Mouse (Mus musculus) intestine, embryonic 16.5 days (tissue): Measurements from ENCODE around the gene Apof. TPM values are rescaled to one million over a fixed set of nuclear protein-coding genes. Genes with fewer than 3 reads are reported as not detected.
"Not testable (repeated sequence)": the region's sequence is repeated elsewhere in the genome, so short reads cannot be mapped to it uniquely, and the experiment has no call there.

ENCODE experiments used
- ATAC-seq: fragments of 200-750 bp; cut with Nextera tagmentation; 2 replicates; pipeline ENCODE4 v1.8.0; 2017; ENCODE audit warnings: moderate TSS enrichment, moderate library complexity
- H3K27ac ChIP-seq: fragments of 300-500 bp; sonication (generic); 2 replicates; pipeline ENCODE4 v1.5.1; 2014; ENCODE audit warnings: mild to moderate bottlenecking, low read length
- H3K27me3 ChIP-seq: fragments of 300-500 bp; sonication (generic); replicated peaks from 2 replicates; pipeline ENCODE4 v1.6.1; 2014; ENCODE audit warnings: low read length, control low read depth, mixed read lengths; ENCODE audit not compliant: control insufficient read depth, insufficient read depth
- H3K36me3 ChIP-seq: fragments of 300-500 bp; sonication (generic); 2 replicates; pipeline ENCODE4 v1.6.1; 2014; ENCODE audit warnings: low read length, control low read depth; ENCODE audit not compliant: control insufficient read depth, insufficient read depth
- H3K4me1 ChIP-seq: fragments of 300-500 bp; sonication (generic); 2 replicates; pipeline ENCODE4 v1.6.1; 2014; ENCODE audit warnings: low read length, control low read depth, mixed read lengths; ENCODE audit not compliant: control insufficient read depth, insufficient read depth
- H3K4me2 ChIP-seq: fragments of 300-500 bp; sonication (generic); 2 replicates; pipeline ENCODE4 v1.6.1; 2014; ENCODE audit warnings: low read depth, low read length, control low read depth
- H3K4me3 ChIP-seq: fragments of 300-500 bp; sonication (generic); 2 replicates; pipeline ENCODE4 v1.5.1; 2014; ENCODE audit warnings: mild to moderate bottlenecking, low read length
- H3K9ac ChIP-seq: fragments of 300-500 bp; sonication (generic); 2 replicates; pipeline ENCODE4 v1.6.1; 2014; ENCODE audit warnings: low read depth, low read length
- H3K9me3 ChIP-seq: fragments of 300-500 bp; sonication (generic); 2 replicates; pipeline ENCODE4 v1.6.1; 2016; ENCODE audit warnings: low read length, control low read depth; ENCODE audit not compliant: control insufficient read depth
- WGBS: fragments of 180-500 bp; shearing (Covaris S2); extraction: QIAGEN DNeasy Blood & Tissue Kit; methylation state at CpG from one replicate; pipeline ENCODE4 v1.1.7; 2014; 5-methylcytosine and 5-hydroxymethylcytosine counted together
- polyA plus RNA-seq: library from polyadenylated mRNA; unstranded; fragments of >200 nt; fragmentation: Nextera tagmentation; extraction: Ambion mirVana; gene quantifications from 2 replicates; pipeline ENCODE4 v1.2.1, GENCODE M21; 2015

Apof gene
- polyA plus RNA-seq, 1 experiment from 2014 or later: 3.5 TPM

GRCm38 (mm10) chr10:128253677-128254255, 14.7 kb upstream of the Apof start, which contains the start of gene Apon:
Gene Apon (plus strand): TSS chr10:128254096.
- WGBS: 79% methylated on average over 4 of the region's 4 CpGs
- H3K9ac ChIP-seq: no peak within 1 kb of the TSS
- H3K27ac ChIP-seq: no peak within 1 kb of the TSS
- H3K4me3 ChIP-seq: no peak within 1 kb of the TSS
- ATAC-seq: 0 out of 2 replicates have a peak, but pooled peaks have one; percentile 46
- no peaks in the 10 kb centered on the region for H3K27me3 ChIP-seq
- no peak within 1 kb of the TSS for H3K4me2 ChIP-seq
- no peaks in the 10 kb centered on the region for H3K9me3 ChIP-seq
- peaks cover 3% of the 10 kb centered on the region; the same call in 1 of the 2 replicates for H3K36me3 ChIP-seq
- H3K4me1 ChIP-seq: no peaks in the 10 kb centered on the region

- H3K4me1 ChIP-seq: no peaks in the 10 kb centered on the region
- no peak overlapping the region for H3K4me2 ChIP-seq
- H3K27ac ChIP-seq: no peak overlapping the region
- whole genome bisulfite sequencing: 84% methylated on average over 8 of the region's 8 CpGs
- H3K36me3 ChIP-seq: no peaks in the 10 kb centered on the region
- H3K27me3 ChIP-seq: no peaks in the 10 kb centered on the region
- H3K9ac ChIP-seq: no peak overlapping the region
- no peak for ATAC-seq
- H3K4me3 ChIP-seq: no peak overlapping the region
- H3K9me3 ChIP-seq: no peaks in the 10 kb centered on the region
Measured at GRCm38 (mm10) chr10:128255925-128256324, 12.5 kb upstream of the Apof start.

- no peaks in the 10 kb centered on the region for H3K4me1 ChIP-seq
- no peak overlapping the region for H3K4me3 ChIP-seq
- ATAC-seq: no peak
- H3K27me3 ChIP-seq: no peaks in the 10 kb centered on the region
- H3K9ac ChIP-seq: no peak overlapping the region
- no peaks in the 10 kb centered on the region for H3K9me3 ChIP-seq
- H3K36me3 ChIP-seq: no peaks in the 10 kb centered on the region
- H3K27ac ChIP-seq: no peak overlapping the region
- no peak overlapping the region for H3K4me2 ChIP-seq
- 84% methylated on average over 8 of the region's 8 CpGs for WGBS
Measured at GRCm38 (mm10) chr10:128256328-128256727, 12.1 kb upstream of the Apof start.

GRCm38 (mm10) chr10:128258953-128259352, 9.5 kb upstream of the Apof start:
- Histone ChIP-seq H3K36me3 (no peaks in the 10 kb centered on the region), H3K9me3 (no peaks in the 10 kb centered on the region), H3K9ac (no peak overlapping the region), H3K4me3 (no peak overlapping the region), H3K27me3 (no peaks in the 10 kb centered on the region), H3K4me2 (no peak overlapping the region), H3K4me1 (no peaks in the 10 kb centered on the region), H3K27ac (no peak overlapping the region)
- ATAC-seq: no peak
- WGBS: 73% methylated on average over 4 of the region's 4 CpGs

DNA sequence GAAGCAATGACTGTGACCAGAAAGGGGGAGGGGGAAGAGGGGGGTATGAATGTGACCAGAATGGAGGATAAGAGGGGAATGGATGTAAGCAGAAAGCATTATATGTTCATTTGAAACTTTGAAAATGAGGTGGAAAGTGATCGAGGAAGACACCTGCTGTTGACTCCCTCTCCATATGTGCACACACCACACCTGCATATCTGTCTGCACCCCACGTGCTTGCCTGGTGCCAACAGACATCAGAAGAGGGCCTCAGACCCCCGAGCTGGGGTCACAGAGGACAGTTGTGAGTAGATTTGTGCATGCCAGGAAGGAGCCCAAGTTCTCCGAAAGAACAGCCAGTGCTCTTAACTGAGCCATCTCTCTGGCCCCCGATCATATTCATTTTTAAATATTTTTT, 8.5 kb upstream of the Apof start:
- Histone ChIP-seq H3K27ac (no peak overlapping the region), H3K4me1 (no peaks in the 10 kb centered on the region), H3K36me3 (no peaks in the 10 kb centered on the region), H3K9ac (no peak overlapping the region), H3K27me3 (no peaks in the 10 kb centered on the region), H3K4me3 (no peak overlapping the region), H3K9me3 (no peaks in the 10 kb centered on the region), H3K4me2 (no peak overlapping the region)
- 85% methylated on average over 5 of the region's 5 CpGs for WGBS
- ATAC-seq: no peak

- not testable (repeated sequence) for H3K27ac ChIP-seq, H3K4me1 ChIP-seq, H3K4me2 ChIP-seq, H3K27me3 ChIP-seq, H3K4me3 ChIP-seq, H3K9ac ChIP-seq, H3K36me3 ChIP-seq, ATAC-seq, H3K9me3 ChIP-seq
- 78% methylated on average over 7 of the region's 7 CpGs for WGBS
Measured at GRCm38 (mm10) chr10:128260376-128260775, 8.1 kb upstream of the Apof start.

DNA sequence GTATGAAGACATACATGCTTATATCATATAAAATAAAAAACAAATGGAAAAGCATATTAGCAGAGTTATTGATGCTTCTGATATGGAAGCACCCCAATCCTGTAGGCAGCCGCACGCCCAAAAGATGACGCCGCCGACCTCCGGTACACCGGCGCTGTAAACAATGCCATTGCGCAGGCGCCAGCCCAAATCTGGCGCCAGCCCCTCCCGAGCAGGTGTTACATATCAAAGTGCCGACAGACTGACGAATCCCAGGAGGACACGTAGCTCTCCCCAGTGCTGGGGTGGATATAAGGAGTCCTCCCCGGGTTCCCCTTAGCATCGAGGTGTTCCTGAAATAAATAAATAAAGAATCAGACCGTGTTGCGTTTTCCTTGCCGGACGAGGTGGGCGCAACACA, 6.2 kb upstream of the Apof start:
- ATAC-seq: no peak
- H3K27ac ChIP-seq: no peak overlapping the region
- no peak overlapping the region for H3K4me3 ChIP-seq
- H3K9me3 ChIP-seq: no peaks in the 10 kb centered on the region
- H3K4me1 ChIP-seq: no peaks in the 10 kb centered on the region
- H3K36me3 ChIP-seq: no peaks in the 10 kb centered on the region
- no peak overlapping the region for H3K9ac ChIP-seq
- WGBS: 73% methylated on average over 22 of the region's 22 CpGs
- H3K27me3 ChIP-seq: no peaks in the 10 kb centered on the region
- no peak overlapping the region for H3K4me2 ChIP-seq

- Histone ChIP-seq H3K4me3 (no peak overlapping the region), H3K9me3 (no peaks in the 10 kb centered on the region), H3K9ac (no peak overlapping the region), H3K36me3 (no peaks in the 10 kb centered on the region), H3K4me1 (no peaks in the 10 kb centered on the region), H3K4me2 (no peak overlapping the region), H3K27ac (no peak overlapping the region), H3K27me3 (no peaks in the 10 kb centered on the region)
- WGBS: 74% methylated on average over 6 of the region's 6 CpGs
- ATAC-seq: no peak
Measured at GRCm38 (mm10) chr10:128263393-128264310, 4.8 kb upstream of the Apof start.

DNA sequence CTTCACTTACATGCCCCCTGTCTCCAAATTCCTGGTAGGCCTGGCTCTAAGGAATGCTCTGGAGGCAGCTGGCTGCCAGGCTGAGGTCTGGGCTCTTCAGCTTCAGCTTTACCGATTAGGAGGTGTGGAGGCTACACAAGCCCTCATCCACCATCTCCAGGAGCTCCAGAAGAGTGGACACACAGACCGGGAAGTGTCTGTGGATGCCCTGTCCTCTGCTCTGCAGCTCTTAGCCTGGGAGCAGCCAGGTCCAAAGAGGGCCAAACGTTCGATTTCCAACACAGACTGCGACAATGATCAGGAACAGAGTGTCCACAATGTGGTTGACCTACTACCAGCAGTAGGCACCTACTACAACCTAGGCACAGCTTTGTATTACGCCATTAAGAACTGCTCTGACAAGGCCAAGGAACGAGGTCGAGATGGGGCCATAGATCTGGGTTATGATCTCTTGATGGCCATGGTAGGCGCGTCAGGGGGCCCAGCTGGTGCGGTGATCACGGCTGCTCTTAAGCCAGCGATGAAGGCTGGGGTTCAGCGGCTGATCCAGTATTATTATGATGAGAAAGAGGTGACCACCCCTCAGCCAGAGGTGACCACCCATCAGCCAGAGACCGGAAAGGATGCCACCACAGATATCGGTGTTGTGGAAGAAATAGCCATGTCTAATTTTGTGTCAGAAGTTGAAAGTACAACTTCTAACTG, 887 bp downstream of the Apof start:
- no peak overlapping the region for H3K4me2 ChIP-seq
- no peak overlapping the region for H3K27ac ChIP-seq

More for the DNA sequence above, 887 bp downstream of the Apof start:
- Histone ChIP-seq H3K4me1 (peaks cover 7% of the 10 kb centered on the region), H3K9me3 (no peaks in the 10 kb centered on the region), H3K36me3 (no peaks in the 10 kb centered on the region), H3K27me3 (no peaks in the 10 kb centered on the region), H3K4me3 (no peak overlapping the region), H3K9ac (no peak overlapping the region)
- WGBS: 86% methylated on average over 16 of the region's 16 CpGs
- ATAC-seq: no peak
